Mouse (Mus musculus): Measurements from ENCODE around the gene Lrr1.
A peak's percentile ranks its signal among the peaks of the same experiment; 100 is the strongest.

Gene Lrr1

DNA sequence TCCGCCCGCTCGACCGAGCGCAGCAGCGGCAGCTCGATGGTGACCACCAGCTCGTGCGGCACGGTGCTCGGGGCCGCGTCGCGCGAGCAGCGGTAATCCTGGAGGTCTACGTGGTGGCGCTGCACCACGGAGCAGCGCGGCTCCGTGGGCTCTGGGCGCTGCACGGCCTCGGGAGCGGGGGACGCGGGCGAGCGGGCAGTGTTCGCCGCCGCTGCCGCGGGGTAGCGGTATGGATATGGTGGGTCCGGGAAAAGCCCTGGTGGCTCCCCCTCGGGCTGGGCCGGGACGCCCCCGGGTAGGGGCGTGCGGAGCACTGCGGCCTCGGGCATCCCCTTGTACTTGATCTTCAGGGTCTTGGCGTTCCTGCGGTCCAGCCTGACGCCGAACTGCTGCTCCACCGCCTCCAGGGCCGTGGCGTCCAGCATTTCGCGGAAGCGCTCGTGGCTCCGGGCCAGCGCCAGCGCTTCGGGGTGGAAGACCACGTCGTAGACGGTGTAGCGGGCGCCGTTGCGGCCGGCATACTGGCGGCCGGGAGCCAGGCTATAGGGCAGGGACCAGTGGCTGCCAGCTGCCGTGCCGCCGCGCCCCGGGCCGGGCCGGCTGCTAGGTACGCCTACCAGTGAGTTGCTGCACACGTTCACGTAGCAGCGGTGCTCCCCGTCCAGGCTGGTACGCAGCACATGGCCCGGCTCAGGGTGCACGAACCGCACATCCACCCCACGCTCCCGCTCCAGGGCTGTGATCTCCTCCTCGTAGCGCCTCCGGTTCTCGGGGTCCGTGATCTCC is 29.0 kb downstream of the Lrr1 start:
- DNase-seq (ENCODE audit: low read depth, low spot score): peak; percentile 78

DNA sequence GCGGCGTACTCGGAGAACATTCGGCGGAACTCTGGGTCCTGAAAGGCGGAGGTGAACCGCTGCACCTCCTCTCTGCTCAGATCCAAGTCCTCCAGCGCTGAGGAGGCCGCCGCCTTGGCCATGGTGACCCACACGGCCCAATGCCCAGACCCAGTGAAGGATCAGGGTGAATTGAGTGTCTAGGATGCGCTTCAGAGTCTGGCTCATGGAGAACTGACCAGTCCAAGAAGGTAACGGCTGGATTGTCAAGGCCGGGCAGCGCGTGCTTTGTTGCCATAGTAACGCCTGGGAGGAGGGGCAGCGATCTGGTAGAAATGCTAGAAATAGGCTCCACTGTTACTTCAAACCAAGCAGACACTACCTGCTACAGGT is 29.5 kb downstream of the Lrr1 start, which contains the start of gene Dnaaf2:
Gene Dnaaf2 (minus strand): TSS at position 266 of the 372 bp plus-strand sequence.
- DNase-seq (ENCODE audit: low read depth, low spot score): peak; percentile 68

DNA sequence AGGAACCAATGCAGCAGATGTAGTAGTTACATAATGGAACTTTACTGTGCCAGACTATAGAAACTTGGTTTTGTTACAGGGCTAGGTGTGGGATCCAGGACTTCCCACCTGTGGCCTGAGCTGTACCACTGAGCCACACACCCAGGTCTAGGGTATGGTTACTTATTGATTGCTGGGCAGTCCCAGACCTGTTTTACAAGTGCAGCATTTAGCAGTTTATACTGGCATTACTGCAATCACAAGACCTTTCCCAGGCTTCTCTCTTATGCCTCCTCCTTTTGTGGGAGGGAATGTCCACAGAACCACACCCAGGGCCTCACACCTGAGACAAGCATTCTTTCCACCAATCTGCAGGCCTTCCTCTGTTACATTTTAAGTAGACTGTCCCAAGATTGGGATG is 30.4 kb downstream of the Lrr1 start:
- no peak for DNase-seq (ENCODE audit: low read depth, low spot score)

DNA sequence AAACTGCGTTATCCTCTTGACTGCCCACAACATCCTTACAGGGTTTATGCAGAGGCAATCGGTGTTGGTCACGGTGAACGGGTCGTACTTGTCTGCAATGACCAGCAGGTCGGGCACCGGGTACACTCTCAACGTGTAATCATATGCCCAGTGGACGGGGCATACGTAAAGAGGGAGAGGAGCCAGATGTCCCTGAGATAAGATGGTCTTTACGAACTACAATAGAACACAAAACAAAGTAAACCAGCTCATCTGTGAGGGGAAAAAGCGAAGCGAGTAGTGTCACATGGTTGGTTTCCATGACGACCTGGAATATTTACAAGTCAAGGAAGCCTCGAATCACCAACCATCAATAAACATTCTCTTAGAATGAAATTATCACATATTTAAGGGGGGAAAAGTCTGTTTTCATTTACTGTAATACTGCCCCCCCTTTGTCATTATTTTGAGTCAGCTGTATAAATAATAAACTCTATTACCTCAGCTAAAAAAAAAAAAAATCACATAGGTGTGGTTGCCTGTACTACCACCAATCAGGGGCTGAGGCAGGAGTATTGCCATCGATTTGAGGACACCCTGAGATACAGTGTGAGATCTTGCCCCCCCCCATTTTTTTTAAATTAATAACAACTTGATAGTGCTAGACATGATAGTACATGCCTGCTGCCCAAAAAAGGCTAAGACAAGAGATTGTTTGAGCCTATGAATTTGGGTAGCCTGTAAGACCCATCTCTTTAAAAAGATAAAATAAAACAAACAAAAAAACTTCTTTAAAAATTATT is 35.6 kb downstream of the Lrr1 start, which contains the start of gene Gm49384:
Gene Gm49384 (minus strand): TSS at position 216 of the 782 bp plus-strand sequence.
- peak; percentile 67 for DNase-seq (ENCODE audit: low read depth, low spot score)

DNA sequence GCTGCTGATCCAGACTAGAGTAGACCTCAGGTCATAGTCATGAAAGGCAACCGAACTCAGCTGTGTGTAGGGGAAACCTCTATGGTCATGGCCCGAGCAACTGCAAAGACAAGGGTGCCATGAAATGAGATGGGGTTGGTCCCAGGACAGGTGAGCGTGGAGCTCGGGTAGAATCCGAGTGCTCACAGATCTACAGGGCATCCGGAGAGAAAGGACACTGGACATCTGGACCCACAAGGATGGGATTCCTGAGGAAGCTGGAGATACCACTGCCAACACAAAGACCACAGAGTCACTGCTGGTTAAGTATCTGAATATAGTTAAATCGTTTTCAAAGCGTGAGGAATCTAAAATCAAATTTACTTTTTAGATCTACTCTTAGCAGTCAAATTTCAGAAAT is 38.8 kb downstream of the Lrr1 start:
- no peak for DNase-seq (ENCODE audit: low read depth, low spot score)

DNA sequence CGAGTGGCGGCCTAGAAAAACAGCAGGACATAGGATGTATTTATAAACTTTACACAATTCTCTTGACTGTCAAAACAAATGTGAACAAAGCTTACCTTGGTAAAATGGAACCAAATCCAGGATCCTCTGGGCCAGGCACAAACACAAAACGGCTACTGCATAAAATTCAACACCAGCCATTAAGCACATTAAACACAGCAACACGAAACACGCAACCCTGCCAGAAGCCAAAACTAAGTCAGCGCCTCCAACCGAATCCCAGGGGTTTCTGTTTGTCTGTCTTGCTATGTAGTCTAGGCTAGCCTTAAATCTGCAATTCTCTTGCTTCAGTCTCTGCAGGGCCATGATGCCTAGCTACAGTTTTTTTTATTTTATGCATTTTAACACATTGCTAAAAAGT is 39.3 kb downstream of the Lrr1 start:
- DNase-seq (ENCODE audit: low read depth, low spot score): no peak

DNA sequence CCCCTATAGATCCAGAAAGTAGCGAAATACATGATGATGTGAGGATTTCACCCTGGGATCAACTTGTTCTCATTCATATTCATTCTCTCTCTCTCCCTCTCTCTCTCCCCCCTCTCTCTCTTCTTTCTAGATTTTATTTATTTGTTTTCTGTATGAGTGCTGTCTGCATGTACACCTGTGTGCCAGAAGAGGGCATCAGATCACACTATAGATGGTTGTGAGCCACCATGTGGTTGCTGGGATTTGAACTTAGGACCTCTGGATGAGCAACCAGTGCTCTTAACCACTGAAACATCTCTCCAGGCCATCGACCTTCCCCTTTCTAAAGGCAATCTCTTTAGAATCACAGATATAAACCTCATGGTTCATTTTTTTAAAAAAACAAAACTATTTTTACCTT is 39.9 kb downstream of the Lrr1 start:
- peak; percentile 34 for DNase-seq (ENCODE audit: low read depth, low spot score)

DNA sequence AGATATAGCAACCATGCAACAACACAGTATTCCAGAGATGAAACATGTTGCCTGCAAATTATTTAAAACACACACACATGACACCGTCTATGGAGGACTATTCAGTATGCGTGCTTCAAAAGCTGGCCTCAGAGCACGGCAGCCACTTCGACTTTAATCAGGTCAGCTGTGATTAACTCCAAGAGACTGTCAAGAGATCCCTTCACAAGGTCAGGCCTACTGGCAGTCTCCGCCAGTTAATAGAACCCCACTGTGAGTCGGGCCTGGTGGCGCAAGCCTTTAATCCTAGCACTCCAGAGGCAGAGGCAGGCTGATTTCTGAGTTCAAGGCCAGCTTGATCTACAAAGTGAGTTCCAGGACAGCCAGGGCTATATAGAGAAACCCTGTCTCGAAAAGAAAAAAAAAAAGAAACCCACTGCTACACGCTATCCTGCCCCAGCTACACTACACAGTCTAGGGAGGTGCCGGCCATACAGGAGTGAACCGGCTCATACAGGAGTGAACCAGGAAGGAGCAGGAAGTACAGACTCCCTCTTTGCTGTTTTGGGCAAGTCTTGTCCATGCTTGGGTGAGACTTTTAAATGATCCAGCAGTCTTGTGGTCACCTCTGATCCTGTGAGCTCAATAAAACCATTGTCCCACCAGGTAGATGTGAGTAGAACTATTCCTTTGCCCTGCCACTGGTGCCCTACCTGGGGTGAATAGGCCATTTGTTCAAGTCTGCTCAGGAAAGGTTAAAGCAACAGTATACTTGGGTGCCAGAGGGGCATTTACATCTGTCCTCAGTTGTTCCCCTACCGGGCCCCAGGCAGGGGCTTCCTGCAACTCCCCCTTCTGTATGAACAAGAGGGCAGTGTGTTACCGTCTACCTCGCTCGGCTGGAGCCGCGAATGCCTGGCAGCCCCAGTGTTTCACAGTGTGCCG is 41.7 kb downstream of the Lrr1 start:
- no peak for DNase-seq (ENCODE audit: low read depth, low spot score)

DNA sequence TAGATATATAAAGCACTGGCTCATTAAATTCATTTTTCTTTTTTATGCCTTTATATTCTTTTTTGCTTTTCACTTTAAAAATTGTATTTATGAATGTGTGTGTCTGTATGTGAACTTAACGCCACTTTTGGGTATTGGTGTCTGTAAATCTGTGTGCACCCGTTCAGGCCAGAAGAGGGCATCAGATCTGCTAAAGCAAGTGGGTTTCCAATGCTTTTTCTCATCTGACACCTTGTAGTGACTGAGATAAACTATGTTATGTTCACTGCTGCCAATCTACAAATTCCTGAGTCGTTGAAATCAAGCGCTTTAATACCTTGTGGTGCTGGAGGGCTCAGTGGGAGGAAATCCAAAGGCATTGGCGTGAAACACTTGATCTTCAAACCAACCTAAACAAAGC is 42.4 kb downstream of the Lrr1 start:
- peak; percentile 54 for DNase-seq (ENCODE audit: low read depth, low spot score)

DNA sequence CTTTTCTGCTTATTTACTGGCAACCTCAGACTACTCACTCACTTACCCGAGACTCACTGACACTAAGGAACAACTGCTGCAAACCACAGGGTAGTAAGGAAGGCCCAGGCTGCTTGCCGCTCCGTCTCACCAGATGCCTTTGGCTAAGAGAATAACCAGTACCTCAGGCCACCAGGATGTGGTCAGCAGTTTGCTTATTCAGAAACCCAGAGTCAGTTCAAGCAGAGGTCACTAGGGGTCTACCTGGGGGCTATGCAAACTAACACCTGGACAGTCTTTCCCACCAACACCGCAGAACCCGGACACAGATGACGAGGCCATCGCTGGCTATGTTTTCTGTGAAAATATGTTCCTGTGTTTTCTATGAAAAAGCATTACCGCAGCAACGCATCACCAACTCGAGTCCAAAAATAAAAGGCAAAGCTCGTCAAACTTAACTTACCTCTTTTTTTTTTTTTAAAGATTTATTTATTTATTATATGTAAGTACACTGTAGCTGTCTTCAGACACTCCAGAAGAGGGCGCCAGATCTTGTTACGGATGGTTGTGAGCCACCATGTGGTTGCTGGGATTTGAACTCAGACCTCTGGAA is 44.7 kb downstream of the Lrr1 start:
- no peak for DNase-seq (ENCODE audit: low read depth, low spot score)

DNA sequence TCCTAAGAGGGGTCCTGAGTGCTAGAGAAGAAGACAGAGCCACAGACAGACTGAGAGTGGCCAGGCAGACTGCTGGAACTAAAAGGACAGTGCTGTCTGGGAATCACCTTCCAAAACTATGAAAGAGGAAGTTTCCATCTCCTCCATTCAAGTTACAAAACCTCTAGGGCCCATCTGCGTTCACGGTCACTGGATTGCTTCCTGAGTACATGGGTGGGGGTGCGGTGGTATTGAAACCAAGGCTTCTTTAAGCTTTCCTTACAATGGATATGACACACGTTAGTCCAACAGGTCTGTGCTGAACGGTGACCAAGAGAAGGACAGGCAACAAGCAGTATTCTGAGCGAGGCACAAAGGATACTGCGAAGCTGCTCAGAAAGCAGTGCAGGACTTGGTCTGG is 45.8 kb downstream of the Lrr1 start:
- no peak for DNase-seq (ENCODE audit: low read depth, low spot score)

DNA sequence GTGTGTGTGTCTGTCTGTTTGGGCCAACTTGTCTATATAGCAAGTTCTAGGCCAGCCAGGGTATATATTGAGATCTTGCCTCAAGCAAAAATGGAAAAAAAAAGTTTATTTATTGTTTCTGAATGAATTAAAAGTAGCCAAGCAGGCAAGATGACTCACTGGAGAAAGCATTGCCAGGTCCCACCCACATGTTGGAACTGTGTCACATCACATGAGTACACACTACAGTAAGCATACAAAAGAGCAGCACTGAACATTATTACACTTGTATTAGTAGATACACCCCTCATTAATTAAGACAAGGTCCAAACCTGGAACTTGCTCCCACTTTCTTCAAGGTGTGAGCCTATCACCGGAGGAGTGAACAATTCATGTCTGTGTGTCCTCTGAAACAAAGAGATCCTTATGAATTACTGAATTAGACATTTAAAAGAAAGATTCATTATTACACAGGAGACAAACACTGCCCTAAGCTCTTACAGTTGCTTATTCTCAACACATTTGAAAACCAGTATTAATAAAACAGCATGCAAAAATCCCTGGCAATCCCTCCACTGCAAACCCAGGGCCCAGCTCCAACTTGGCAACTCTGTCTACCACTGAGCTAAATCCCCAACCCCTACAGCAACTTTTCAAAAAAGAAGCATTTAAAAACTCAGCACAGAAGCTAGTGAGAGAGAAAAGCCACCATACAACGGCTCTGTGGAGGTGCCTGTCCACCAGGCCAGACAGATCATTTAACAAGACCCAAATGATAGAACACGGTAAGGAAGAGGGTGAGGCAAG is 46.6 kb downstream of the Lrr1 start:
- no peak for DNase-seq (ENCODE audit: low read depth, low spot score)

DNA sequence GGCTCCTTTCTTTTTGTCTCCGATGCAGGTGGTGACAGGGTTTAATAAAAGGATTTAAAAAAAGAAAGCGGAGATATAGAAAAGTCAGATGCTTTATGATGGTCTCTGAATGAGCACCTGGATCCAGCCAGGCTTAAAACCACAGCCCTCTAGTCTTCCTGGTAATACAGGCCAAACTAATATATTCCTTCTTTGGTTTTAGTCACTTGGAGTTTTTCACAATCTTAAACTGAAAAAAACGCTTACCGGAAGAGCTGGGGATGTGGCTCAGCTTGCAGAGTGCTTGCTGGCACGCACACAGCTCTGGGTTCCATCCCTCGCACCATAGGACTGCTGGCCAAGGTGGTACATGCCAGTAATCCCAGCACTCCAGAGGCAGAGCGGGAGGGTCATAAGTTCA is 48.0 kb downstream of the Lrr1 start:
- DNase-seq (ENCODE audit: low read depth, low spot score): no peak

DNA sequence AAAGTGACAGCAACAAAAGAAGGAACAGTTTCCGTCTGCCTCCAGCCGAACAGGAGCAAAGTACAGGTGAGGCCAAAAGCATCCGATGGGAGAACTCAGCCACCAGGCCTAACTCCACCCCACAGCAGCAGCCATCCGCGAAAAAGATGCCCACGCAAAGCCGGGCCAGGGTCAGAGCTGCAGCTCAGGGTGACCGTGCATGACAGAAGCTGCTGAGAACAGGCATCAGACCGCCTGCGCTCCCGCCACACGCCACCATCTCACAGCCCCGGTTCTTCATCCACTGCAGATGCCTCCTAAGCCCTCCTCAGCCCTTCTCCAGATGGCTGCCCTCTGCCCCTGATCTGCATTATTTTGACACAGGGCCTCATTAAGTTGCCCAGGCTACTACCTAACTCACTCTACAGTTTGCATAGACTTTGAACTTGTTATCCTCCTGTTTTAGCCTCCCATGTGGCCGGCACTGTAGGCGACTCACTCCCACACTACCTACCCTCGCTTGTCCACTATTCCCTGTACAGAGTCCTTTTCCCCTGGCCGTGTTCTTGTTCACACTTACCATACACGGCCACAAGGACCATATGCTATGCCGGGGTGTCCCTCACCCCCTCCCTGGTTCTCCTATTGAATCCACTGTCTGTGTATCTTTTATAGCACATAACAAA is 52.1 kb downstream of the Lrr1 start:
- DNase-seq (ENCODE audit: low read depth, low spot score): no peak

DNA sequence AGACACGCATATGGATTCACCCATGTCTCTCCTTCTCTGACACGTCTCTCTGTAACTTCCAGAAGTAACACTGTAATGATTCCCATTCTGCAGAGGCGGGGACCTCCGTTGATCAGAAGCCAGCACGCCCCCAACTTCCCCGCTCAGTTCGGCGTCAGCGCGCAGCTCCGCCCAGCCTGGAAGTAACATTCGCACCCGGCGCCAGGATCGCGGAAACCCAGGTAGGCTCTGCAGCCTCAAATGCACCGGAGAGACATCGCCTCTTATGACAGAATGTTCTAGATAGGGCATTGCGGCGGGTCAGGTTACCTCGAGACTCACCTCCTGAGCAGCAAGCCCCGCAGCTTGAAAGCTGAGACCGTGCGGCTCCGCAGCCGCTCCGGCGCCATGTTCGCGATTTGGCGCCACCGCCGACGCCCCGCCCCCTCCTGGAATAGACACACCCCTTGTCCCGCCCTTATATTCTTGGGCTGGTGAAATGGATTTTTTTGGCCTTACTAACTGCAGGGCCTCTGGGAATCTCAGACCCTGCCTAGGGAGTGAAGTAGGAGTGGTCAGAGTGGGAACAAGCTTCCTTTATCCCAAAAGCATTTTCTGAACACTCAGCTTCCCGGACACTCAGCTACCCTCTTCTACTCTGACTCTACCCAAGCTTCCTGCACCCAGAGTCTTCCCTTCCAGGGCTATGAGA is 59.3 kb downstream of the Lrr1 start, which contains the start of gene Pole2:
Gene Pole2 (minus strand): TSS at position 420 of the 691 bp plus-strand sequence.
- peak; percentile 90 for DNase-seq (ENCODE audit: low read depth, low spot score)

Measured in CD4-positive, CD25-positive, alpha-beta regulatory T cell, adult 2 months (primary cell).